Mouse (Mus musculus) WW6 (cell line): ENCODE data around the gene Kcna6.
A peak's percentile ranks its signal among the peaks of the same experiment; 100 is the strongest.

Experiments used
- DNase-seq: peaks from one replicate; pipeline ENCODE4 v3.0.0-alpha.2; 2013; ENCODE audit warnings: low read depth, low spot score

The Kcna6 gene

GRCm38 (mm10) chr6:126740211-126741142 is at the start of gene Kcna6:
Gene Kcna6 (minus strand): TSS chr6:126740674.
- DNase-seq: peak; percentile 34

- DNase-seq: no peak
Measured at GRCm38 (mm10) chr6:126788863-126789262, 48.4 kb upstream of the Kcna6 start.

- DNase-seq: no peak
Measured at GRCm38 (mm10) chr6:126784206-126784605, 43.7 kb upstream of the Kcna6 start.

GRCm38 (mm10) chr6:126783651-126784066 is 43.2 kb upstream of the Kcna6 start:
- DNase-seq: no peak

DNA sequence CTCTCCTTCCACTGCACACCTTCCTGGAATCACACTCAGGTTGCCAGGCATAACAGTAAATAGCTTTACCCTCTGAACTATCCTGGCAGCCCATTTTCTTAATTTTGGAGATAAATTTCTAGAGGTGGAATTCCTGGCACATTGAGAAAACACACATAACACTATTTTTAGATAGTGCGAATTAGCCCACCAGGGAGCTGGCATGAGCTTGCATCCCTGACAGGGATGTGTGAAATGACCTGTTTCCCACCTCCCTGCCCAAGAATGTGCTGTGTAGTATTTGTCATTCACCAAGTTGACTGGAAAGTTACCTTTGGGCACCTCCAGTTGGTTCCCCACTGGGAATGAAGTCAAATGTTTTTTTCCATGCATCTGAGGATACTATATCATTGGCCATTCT is 42.6 kb upstream of the Kcna6 start:
- no peak for DNase-seq

GRCm38 (mm10) chr6:126777889-126778288 is 37.4 kb upstream of the Kcna6 start:
- no peak for DNase-seq

DNA sequence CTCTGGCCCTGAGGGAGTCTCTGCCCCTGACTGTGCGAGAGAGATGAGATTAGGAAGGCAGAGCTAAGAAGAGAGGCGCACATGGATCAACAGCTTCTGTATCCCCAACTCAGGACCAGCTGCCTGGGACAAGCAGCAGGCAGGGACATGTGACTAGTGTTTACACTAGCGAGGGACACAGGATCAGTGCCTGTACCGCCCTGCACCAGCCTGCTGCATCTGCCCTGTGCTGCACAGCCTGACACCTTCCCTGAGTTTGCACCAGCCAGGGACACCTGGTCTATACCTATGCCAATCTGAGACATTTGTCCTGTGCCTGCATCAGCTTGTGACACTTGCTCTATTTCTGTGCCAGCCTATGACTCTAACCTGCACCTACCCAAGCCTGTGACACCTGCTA is 33.4 kb upstream of the Kcna6 start:
- no peak for DNase-seq

- no peak for DNase-seq
Measured at GRCm38 (mm10) chr6:126772326-126772725, 31.9 kb upstream of the Kcna6 start.

GRCm38 (mm10) chr6:126770146-126770731 is 29.8 kb upstream of the Kcna6 start:
- DNase-seq: no peak

DNA sequence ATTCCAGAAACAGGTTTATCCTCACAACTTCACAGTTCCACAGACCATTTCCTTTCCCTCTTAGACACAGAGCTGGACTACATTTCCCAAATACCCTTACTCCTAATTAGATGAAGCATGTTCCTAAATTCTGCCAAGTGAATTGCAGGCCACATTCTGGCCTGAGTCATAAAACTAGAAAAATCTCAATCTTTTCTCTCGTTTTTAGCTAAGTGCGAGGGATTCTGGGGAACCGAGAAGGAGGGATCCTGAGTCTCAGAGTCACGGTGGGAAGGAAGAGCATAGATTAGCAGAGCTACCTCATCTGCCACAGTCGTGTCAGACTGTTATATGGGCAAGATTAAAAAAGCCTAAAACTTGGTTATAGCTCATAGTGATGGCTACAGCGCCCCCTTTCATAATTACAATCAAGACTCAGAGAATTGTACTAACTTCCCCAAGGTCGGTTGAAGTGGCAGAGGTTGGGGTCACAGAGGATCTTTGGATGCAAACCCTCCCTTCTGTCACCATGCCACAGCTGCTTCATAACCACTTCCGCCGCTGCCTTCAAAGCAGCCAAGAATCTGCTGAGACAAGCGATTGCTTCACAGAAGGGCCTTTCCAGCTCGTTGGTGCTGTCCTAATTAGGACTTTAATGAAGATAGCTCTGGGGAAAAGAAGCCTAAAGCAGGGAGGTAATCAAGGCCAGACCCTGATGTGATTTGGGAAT is 28.6 kb upstream of the Kcna6 start:
- no peak for DNase-seq

DNA sequence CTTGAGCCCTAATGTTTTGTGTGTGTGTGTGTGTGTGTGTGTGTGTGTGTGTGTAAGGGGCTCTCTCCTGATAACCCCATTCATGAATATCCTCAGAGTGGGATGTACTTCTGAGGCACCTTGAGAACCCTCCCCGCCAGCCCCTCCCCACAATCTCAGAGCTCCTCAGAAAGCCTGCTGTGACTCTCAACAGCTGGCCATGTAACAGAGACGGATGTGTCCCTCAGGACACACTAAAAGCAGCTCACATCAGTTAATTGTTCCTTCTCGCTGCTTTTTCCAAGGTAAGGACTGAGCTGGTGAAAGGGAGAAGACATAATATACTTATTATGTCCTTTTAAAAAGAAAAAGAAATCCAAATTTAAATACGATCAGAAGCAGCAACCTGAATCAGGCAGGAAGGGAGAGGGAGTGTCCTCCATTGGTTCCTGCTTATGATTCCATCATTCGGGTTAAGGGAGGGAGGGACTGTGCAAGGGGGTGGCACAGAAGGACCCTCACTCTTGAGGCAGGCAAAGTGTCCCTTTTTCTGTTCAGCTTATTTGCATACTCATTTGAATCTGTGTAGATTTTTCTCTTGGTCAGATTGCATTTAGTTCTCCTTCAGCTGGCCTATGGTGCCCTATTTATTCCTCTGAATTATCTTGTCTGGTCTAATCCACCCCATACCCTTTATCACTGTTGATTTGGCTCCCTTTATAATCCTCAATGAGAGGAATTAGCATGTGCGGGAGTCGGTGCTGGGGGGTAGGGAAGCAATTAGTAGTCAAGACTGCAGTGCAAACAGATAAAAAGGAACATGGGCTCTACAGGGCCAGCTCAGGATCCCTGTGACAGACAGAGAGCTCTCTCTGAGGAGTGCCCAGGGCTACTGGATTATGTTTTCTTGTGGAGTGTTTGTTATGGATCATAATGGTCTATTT is 27.4 kb upstream of the Kcna6 start:
- no peak for DNase-seq

DNA sequence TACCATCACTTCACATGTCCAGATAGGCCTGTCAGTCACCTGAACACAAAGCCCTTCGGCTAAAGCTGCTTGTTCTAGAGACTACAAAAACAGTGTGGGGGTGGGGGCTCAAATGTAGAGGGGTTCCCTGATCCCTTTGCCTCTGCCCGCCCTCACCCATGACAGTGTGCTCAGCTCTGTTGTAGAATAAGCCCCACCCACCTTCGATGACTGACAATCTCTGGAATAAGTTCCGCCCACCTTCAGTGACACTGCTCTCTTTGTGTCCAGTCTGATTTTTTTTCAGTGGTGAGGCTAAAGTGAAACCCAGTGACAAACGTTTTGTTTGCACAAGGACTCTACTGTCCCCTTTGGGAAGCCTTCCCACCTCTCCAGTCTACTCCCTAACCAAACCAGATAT is 26.1 kb upstream of the Kcna6 start:
- DNase-seq: no peak

GRCm38 (mm10) chr6:126764563-126765091 is 24.2 kb upstream of the Kcna6 start:
- DNase-seq: no peak

DNA sequence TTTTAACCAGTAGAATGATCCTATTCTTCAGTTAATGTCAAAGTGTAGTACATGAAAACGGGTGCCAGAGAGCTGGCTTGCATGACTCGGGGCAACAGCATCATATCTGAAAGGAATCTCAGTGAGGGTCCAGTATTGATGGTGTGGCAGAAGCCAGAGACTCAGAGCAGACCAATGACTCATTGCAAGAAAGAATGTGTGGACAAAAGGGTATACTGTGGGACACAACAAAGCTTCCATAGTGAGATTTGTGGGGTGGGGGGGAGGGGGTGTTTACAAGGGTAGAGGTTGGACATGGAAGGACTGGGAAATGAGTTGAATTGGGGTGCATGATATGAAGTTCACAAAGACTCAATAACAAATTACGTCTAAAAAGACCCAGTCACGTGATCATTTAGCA is 20.9 kb upstream of the Kcna6 start:
- DNase-seq: no peak

GRCm38 (mm10) chr6:126755729-126756411 is 15.4 kb upstream of the Kcna6 start:
- no peak for DNase-seq

- DNase-seq: no peak
Measured at GRCm38 (mm10) chr6:126752520-126752919, 12.0 kb upstream of the Kcna6 start.

- no peak for DNase-seq
Measured at GRCm38 (mm10) chr6:126745888-126746287, 5.4 kb upstream of the Kcna6 start.

DNA sequence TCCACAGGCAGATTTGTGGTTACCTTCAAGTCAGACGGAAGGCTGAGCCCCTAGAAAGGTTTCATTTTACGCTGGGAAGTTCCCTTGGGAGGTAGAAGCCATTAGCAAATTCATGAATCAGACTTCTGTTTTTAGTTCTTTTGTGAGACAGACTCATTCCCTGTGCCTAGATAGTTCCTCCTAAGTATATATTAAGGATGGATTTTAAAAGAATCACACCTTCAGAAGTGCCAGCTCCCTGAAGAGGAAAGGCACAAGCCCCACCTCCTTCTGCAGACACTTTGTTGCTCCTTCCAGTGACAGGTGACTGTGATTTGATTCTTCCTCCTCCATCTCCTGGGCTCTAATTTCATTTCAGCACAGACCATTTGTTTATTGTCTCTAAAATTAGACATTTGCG is 2.1 kb upstream of the Kcna6 start:
- no peak for DNase-seq

DNA sequence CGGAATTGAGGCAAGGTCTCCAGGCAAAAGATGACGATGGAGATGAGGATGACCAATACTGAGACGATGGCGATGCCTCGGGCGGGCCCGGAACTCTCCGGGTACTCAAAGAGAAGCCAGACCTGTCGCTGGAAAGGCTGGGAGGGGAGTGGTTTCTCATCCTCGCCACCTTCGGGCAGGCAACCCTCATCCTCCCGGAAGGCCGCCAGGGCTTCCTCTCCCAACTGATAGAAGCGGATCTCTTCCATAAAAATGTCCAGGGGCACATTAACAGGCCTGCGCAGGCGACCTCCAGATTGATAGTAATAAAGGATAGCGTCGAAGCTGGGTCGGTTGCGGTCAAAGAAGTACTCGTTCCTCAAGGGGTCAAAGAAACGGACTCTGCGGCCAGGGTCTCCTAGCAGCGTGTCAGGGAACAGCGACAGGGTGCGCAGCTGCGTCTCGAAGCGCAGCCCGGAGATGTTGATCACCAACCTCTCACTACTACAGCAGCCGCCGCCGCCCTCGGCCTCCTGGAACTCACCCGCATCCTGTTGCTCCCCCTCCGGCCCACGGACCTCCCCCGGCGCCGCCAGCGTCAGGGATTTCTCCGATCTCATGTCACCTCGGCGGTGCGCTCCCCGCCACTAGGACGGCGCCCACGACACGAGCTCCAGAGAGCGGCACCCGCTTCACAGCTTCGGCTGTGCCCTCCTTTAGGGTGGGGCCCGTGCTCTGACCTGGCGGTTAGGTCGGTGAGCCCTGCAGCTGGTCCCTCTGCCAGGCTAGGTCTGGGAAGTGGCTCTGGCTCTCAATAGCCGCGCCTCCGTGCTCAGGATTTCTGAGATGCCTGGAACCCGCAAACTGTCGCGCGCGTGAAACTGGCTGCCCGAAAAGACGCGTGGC is 906 bp downstream of the Kcna6 start:
- no peak for DNase-seq

- no peak for DNase-seq
Measured at GRCm38 (mm10) chr6:126736996-126737395, 3.5 kb downstream of the Kcna6 start.
